Mouse (Mus musculus): ENCODE data around the gene Bcl2l14. TPM values are rescaled to one million over a fixed set of nuclear protein-coding genes. Genes with fewer than 3 reads are reported as not detected.

The Bcl2l14 gene
- 0.15 TPM in 1 of 2 replicates, not detected in the other for polyA plus RNA-seq (2014; fragmentation: Nextera tagmentation; extraction: Ambion mirVana)

GRCm38 (mm10) chr6:134396018-134396417 is at the start of gene Bcl2l14:
Gene Bcl2l14, plus strand, starts transcription at chr6:134396318.
- Histone ChIP-seq H3K4me2 (ENCODE audit: low read length) (no peak within 1 kb of the TSS), H3K4me3 (ENCODE audit: control insufficient read depth in 1 of 2, insufficient read depth in 1 of 2, low read depth in 1 of 2, low read length in 2 of 2) (no peak within 1 kb of the TSS), H3K4me1 (ENCODE audit: control insufficient read depth in 2 of 2, insufficient read depth in 2 of 2, low read length in 2 of 2) (no peaks in the 10 kb centered on the region), H3K27ac (replicated peaks in 1 of 2; ENCODE audit: control insufficient read depth in 1 of 2, insufficient read depth in 1 of 2, low read depth in 2 of 2, low read length in 2 of 2) (no peak within 1 kb of the TSS), H3K9ac (ENCODE audit: low read length) (no peak within 1 kb of the TSS), H3K27me3 (ENCODE audit: control insufficient read depth, insufficient read depth, low read length) (no peaks in the 10 kb centered on the region), H3K36me3 (ENCODE audit: control insufficient read depth, insufficient read depth, low read length) (no peaks in the 10 kb centered on the region), H3K9me3 (ENCODE audit: control insufficient read depth, low read length) (no peaks in the 10 kb centered on the region)
- ATAC-seq (ENCODE audit: insufficient number of reproducible peaks, insufficient read depth, low FRiP score, low read depth) = no peak
- WGBS = 66% methylated on average over 4 of the region's 4 CpGs

- Histone ChIP-seq H3K9ac (ENCODE audit: low read length) (no peak overlapping the region), H3K4me2 (ENCODE audit: low read length) (no peak overlapping the region), H3K9me3 (ENCODE audit: control insufficient read depth, low read length) (no peaks in the 10 kb centered on the region), H3K4me1 (ENCODE audit: control insufficient read depth in 2 of 2, insufficient read depth in 2 of 2, low read length in 2 of 2) (no peaks in the 10 kb centered on the region), H3K27ac (replicated peaks in 1 of 2; ENCODE audit: control insufficient read depth in 1 of 2, insufficient read depth in 1 of 2, low read depth in 2 of 2, low read length in 2 of 2) (no peak overlapping the region), H3K27me3 (ENCODE audit: control insufficient read depth, insufficient read depth, low read length) (no peaks in the 10 kb centered on the region), H3K4me3 (ENCODE audit: control insufficient read depth in 1 of 2, insufficient read depth in 1 of 2, low read depth in 1 of 2, low read length in 2 of 2) (no peak overlapping the region), H3K36me3 (ENCODE audit: control insufficient read depth, insufficient read depth, low read length) (no peaks in the 10 kb centered on the region)
- ATAC-seq (ENCODE audit: insufficient number of reproducible peaks, insufficient read depth, low FRiP score, low read depth) = no peak
- WGBS = 88% methylated on average over 7 of the region's 7 CpGs
Observed at GRCm38 (mm10) chr6:134348526-134349067, 47.5 kb upstream of the Bcl2l14 start.

GRCm38 (mm10) chr6:134352881-134353280 is 43.2 kb upstream of the Bcl2l14 start:
- Histone ChIP-seq H3K4me1 (ENCODE audit: control insufficient read depth in 2 of 2, insufficient read depth in 2 of 2, low read length in 2 of 2) (no peaks in the 10 kb centered on the region), H3K36me3 (ENCODE audit: control insufficient read depth, insufficient read depth, low read length) (no peaks in the 10 kb centered on the region), H3K27me3 (ENCODE audit: control insufficient read depth, insufficient read depth, low read length) (no peaks in the 10 kb centered on the region), H3K4me2 (ENCODE audit: low read length) (no peak overlapping the region), H3K9me3 (ENCODE audit: control insufficient read depth, low read length) (no peaks in the 10 kb centered on the region), H3K9ac (ENCODE audit: low read length) (no peak overlapping the region), H3K27ac (replicated peaks in 1 of 2; ENCODE audit: control insufficient read depth in 1 of 2, insufficient read depth in 1 of 2, low read depth in 2 of 2, low read length in 2 of 2) (no peak overlapping the region), H3K4me3 (ENCODE audit: control insufficient read depth in 1 of 2, insufficient read depth in 1 of 2, low read depth in 1 of 2, low read length in 2 of 2) (no peak overlapping the region)
- 89% methylated on average over 6 of the region's 6 CpGs for whole genome bisulfite sequencing
- no peak for ATAC-seq (ENCODE audit: insufficient number of reproducible peaks, insufficient read depth, low FRiP score, low read depth)

GRCm38 (mm10) chr6:134353751-134354150 is 42.4 kb upstream of the Bcl2l14 start:
- H3K4me2 ChIP-seq (ENCODE audit: low read length) = no peak overlapping the region
- no peak overlapping the region for H3K4me3 ChIP-seq (ENCODE audit: control insufficient read depth in 1 of 2, insufficient read depth in 1 of 2, low read depth in 1 of 2, low read length in 2 of 2)
- H3K27me3 ChIP-seq (ENCODE audit: control insufficient read depth, insufficient read depth, low read length) = no peaks in the 10 kb centered on the region
- H3K4me1 ChIP-seq (ENCODE audit: control insufficient read depth in 2 of 2, insufficient read depth in 2 of 2, low read length in 2 of 2) = no peaks in the 10 kb centered on the region
- 73% methylated on average over 4 of the region's 4 CpGs for WGBS
- no peak overlapping the region for H3K9ac ChIP-seq (ENCODE audit: low read length)
- H3K27ac ChIP-seq (replicated peaks in 1 of 2; ENCODE audit: control insufficient read depth in 1 of 2, insufficient read depth in 1 of 2, low read depth in 2 of 2, low read length in 2 of 2) = no peak overlapping the region
- no peak for ATAC-seq (ENCODE audit: insufficient number of reproducible peaks, insufficient read depth, low FRiP score, low read depth)
- H3K9me3 ChIP-seq (ENCODE audit: control insufficient read depth, low read length) = no peaks in the 10 kb centered on the region
- H3K36me3 ChIP-seq (ENCODE audit: control insufficient read depth, insufficient read depth, low read length) = no peaks in the 10 kb centered on the region

- no peak overlapping the region for H3K4me3 ChIP-seq (ENCODE audit: control insufficient read depth in 1 of 2, insufficient read depth in 1 of 2, low read depth in 1 of 2, low read length in 2 of 2)
- H3K9me3 ChIP-seq (ENCODE audit: control insufficient read depth, low read length) = no peaks in the 10 kb centered on the region
- WGBS = 63% methylated on average over 6 of the region's 6 CpGs
- no peak for ATAC-seq (ENCODE audit: insufficient number of reproducible peaks, insufficient read depth, low FRiP score, low read depth)
- no peaks in the 10 kb centered on the region for H3K27me3 ChIP-seq (ENCODE audit: control insufficient read depth, insufficient read depth, low read length)
- no peaks in the 10 kb centered on the region for H3K4me1 ChIP-seq (ENCODE audit: control insufficient read depth in 2 of 2, insufficient read depth in 2 of 2, low read length in 2 of 2)
- H3K36me3 ChIP-seq (ENCODE audit: control insufficient read depth, insufficient read depth, low read length) = no peaks in the 10 kb centered on the region
- no peak overlapping the region for H3K4me2 ChIP-seq (ENCODE audit: low read length)
- H3K27ac ChIP-seq (replicated peaks in 1 of 2; ENCODE audit: control insufficient read depth in 1 of 2, insufficient read depth in 1 of 2, low read depth in 2 of 2, low read length in 2 of 2) = no peak overlapping the region
- H3K9ac ChIP-seq (ENCODE audit: low read length) = no peak overlapping the region
Observed at GRCm38 (mm10) chr6:134357570-134357969, 38.5 kb upstream of the Bcl2l14 start.

- ATAC-seq (ENCODE audit: insufficient number of reproducible peaks, insufficient read depth, low FRiP score, low read depth) = no peak
- no peak overlapping the region for H3K9ac ChIP-seq (ENCODE audit: low read length)
- no peak overlapping the region for H3K27ac ChIP-seq (replicated peaks in 1 of 2; ENCODE audit: control insufficient read depth in 1 of 2, insufficient read depth in 1 of 2, low read depth in 2 of 2, low read length in 2 of 2)
- 75% methylated on average over 4 of the region's 4 CpGs for WGBS
- no peaks in the 10 kb centered on the region for H3K4me1 ChIP-seq (ENCODE audit: control insufficient read depth in 2 of 2, insufficient read depth in 2 of 2, low read length in 2 of 2)
- H3K4me2 ChIP-seq (ENCODE audit: low read length) = no peak overlapping the region
- no peak overlapping the region for H3K4me3 ChIP-seq (ENCODE audit: control insufficient read depth in 1 of 2, insufficient read depth in 1 of 2, low read depth in 1 of 2, low read length in 2 of 2)
- H3K9me3 ChIP-seq (ENCODE audit: control insufficient read depth, low read length) = no peaks in the 10 kb centered on the region
- no peaks in the 10 kb centered on the region for H3K27me3 ChIP-seq (ENCODE audit: control insufficient read depth, insufficient read depth, low read length)
- no peaks in the 10 kb centered on the region for H3K36me3 ChIP-seq (ENCODE audit: control insufficient read depth, insufficient read depth, low read length)
Observed at GRCm38 (mm10) chr6:134360079-134360478, 36.0 kb upstream of the Bcl2l14 start.

GRCm38 (mm10) chr6:134364644-134365043 is 31.5 kb upstream of the Bcl2l14 start:
- no peak overlapping the region for H3K27ac ChIP-seq (replicated peaks in 1 of 2; ENCODE audit: control insufficient read depth in 1 of 2, insufficient read depth in 1 of 2, low read depth in 2 of 2, low read length in 2 of 2)
- H3K36me3 ChIP-seq (ENCODE audit: control insufficient read depth, insufficient read depth, low read length) = no peaks in the 10 kb centered on the region
- no peak overlapping the region for H3K4me2 ChIP-seq (ENCODE audit: low read length)
- peaks cover 10 to 11% of the 10 kb centered on the region in 2 experiments; a peak in 3 of 4 replicates for H3K4me1 ChIP-seq (ENCODE audit: control insufficient read depth in 2 of 2, insufficient read depth in 2 of 2, low read length in 2 of 2)
- H3K9ac ChIP-seq (ENCODE audit: low read length) = no peak overlapping the region
- no peaks in the 10 kb centered on the region for H3K9me3 ChIP-seq (ENCODE audit: control insufficient read depth, low read length)
- 50% methylated on average over 6 of the region's 6 CpGs for WGBS
- no peak for ATAC-seq (ENCODE audit: insufficient number of reproducible peaks, insufficient read depth, low FRiP score, low read depth)
- H3K4me3 ChIP-seq (ENCODE audit: control insufficient read depth in 1 of 2, insufficient read depth in 1 of 2, low read depth in 1 of 2, low read length in 2 of 2) = no peak overlapping the region
- no peaks in the 10 kb centered on the region for H3K27me3 ChIP-seq (ENCODE audit: control insufficient read depth, insufficient read depth, low read length)

- Histone ChIP-seq H3K9ac (ENCODE audit: low read length) (no peak overlapping the region), H3K9me3 (ENCODE audit: control insufficient read depth, low read length) (no peaks in the 10 kb centered on the region), H3K36me3 (ENCODE audit: control insufficient read depth, insufficient read depth, low read length) (no peaks in the 10 kb centered on the region), H3K27me3 (ENCODE audit: control insufficient read depth, insufficient read depth, low read length) (no peaks in the 10 kb centered on the region), H3K27ac (replicated peaks in 1 of 2; ENCODE audit: control insufficient read depth in 1 of 2, insufficient read depth in 1 of 2, low read depth in 2 of 2, low read length in 2 of 2) (no peak overlapping the region), H3K4me2 (ENCODE audit: low read length) (no peak overlapping the region), H3K4me3 (ENCODE audit: control insufficient read depth in 1 of 2, insufficient read depth in 1 of 2, low read depth in 1 of 2, low read length in 2 of 2) (no peak overlapping the region), H3K4me1 (ENCODE audit: control insufficient read depth in 2 of 2, insufficient read depth in 2 of 2, low read length in 2 of 2) (peaks cover 10 to 11% of the 10 kb centered on the region in 2 experiments; a peak in 3 of 4 replicates)
- no peak for ATAC-seq (ENCODE audit: insufficient number of reproducible peaks, insufficient read depth, low FRiP score, low read depth)
- 48% methylated on average over 4 of the region's 4 CpGs for WGBS
Observed at GRCm38 (mm10) chr6:134365952-134366351, 30.2 kb upstream of the Bcl2l14 start.

Measured in heart, embryonic 14.5 days (tissue).